Mouse (Mus musculus) limb, embryonic 14.5 days (tissue): ENCODE measurements at regions not wholly inside any gene's neighbourhood (a gene's known extent, or its start where the extent isn't known, plus 50 kb on each side); places are given as distances from the start of the nearest gene placed in this dataset.
"Not testable (repeated sequence)": the region's sequence is repeated elsewhere in the genome, so short reads cannot be mapped to it uniquely, and the experiment has no call there.

Experiments
- ATAC-seq: fragments of 200-750 bp; cut with Nextera tagmentation; 2 replicates; pipeline ENCODE4 v1.8.0; 2017; ENCODE audit warnings: low read depth, moderate number of reproducible peaks, moderate TSS enrichment; ENCODE audit not compliant: low FRiP score
- DNase-seq: peaks from one replicate; pipeline ENCODE4 v3.0.0-alpha.2; 2015; ENCODE audit warnings: low spot score
- H3K27ac ChIP-seq: fragments of 300-500 bp; sonication (generic); replicated peaks from 2 replicates; pipeline ENCODE4 v1.5.1; 2014; ENCODE audit warnings: low read depth, mild to moderate bottlenecking, low read length, moderate library complexity, mixed read lengths
- H3K27me3 ChIP-seq: fragments of 300-500 bp; sonication (generic); 2 replicates; pipeline ENCODE4 v1.6.1; 2014; ENCODE audit warnings: low read length, mixed read lengths; ENCODE audit not compliant: control insufficient read depth, insufficient read depth
- H3K36me3 ChIP-seq: fragments of 300-500 bp; sonication (generic); 2 replicates; pipeline ENCODE4 v1.6.1; 2014; ENCODE audit warnings: mild to moderate bottlenecking, low read length, moderate library complexity, mixed read lengths; ENCODE audit not compliant: control insufficient read depth, insufficient read depth
- H3K4me1 ChIP-seq: fragments of 300-500 bp; sonication (generic); 2 replicates; pipeline ENCODE4 v1.6.1; 2014; ENCODE audit warnings: antibody characterized with exemption, low read length, mixed read lengths; ENCODE audit not compliant: control insufficient read depth, insufficient read depth
- H3K4me2 ChIP-seq: fragments of 300-500 bp; sonication (generic); replicated peaks from 2 replicates; pipeline ENCODE4 v1.6.1; 2014; ENCODE audit warnings: low read depth, mild to moderate bottlenecking, low read length, moderate library complexity; ENCODE audit not compliant: severe bottlenecking
- H3K4me3 ChIP-seq: fragments of 300-500 bp; sonication (generic); replicated peaks from 2 replicates; pipeline ENCODE4 v1.5.1; 2014; ENCODE audit warnings: low read length
- H3K9ac ChIP-seq: fragments of 300-500 bp; sonication (generic); 2 replicates; pipeline ENCODE4 v1.6.1; 2014; ENCODE audit warnings: mild to moderate bottlenecking, low read depth, low read length, moderate library complexity; ENCODE audit not compliant: severe bottlenecking
- H3K9me3 ChIP-seq: fragments of 300-500 bp; sonication (generic); 2 replicates; pipeline ENCODE4 v1.6.1; 2016; ENCODE audit warnings: low read length; ENCODE audit not compliant: control insufficient read depth
- POLR2A ChIP-seq: fragments of 200-500 bp; IDR thresholded peaks from 2 replicates; pipeline ENCODE4 v1.8.0; 2012; ENCODE audit warnings: inconsistent platforms, mild to moderate bottlenecking, moderate library complexity, borderline replicate concordance; ENCODE audit not compliant: insufficient read depth, insufficient read length; ENCODE audit errors: extremely low read depth
- WGBS: fragments of 180-500 bp; shearing (Covaris S2); extraction: QIAGEN DNeasy Blood & Tissue Kit; methylation state at CpG from one replicate; pipeline ENCODE4 v1.1.7; 2014; 5-methylcytosine and 5-hydroxymethylcytosine counted together

DNA sequence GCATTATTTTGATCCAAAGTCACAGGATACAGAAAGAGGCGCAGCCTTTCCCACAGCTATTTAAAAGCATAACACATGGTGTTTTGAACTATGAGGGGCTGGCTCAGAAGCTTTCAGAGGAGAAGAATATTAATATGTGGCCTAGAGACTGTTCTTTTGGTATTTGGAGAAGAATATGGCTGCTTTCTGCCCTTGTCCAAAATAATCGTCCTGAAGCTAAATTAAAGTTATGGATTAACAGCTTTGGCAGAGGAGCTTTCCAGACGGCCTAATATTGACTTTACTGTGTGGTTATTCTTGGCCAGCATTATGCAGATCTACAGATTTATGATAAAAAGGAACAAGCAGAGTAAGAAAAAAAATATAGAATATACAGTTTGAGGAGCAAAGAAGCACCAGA, 222.4 kb upstream of the Tmprss15 start:
- Histone ChIP-seq H3K9ac (no peak overlapping the region), H3K9me3 (no peaks in the 10 kb centered on the region), H3K36me3 (no peaks in the 10 kb centered on the region), H3K4me3 (no peak overlapping the region), H3K4me2 (no peak overlapping the region), H3K4me1 (no peaks in the 10 kb centered on the region), H3K27me3 (no peaks in the 10 kb centered on the region), H3K27ac (no peak overlapping the region)
- ATAC-seq: no peak
- TF ChIP-seq POLR2A: no peak
- WGBS: 67% methylated on average over 3 of the region's 3 CpGs
- peak; percentile 5 for DNase-seq

DNA sequence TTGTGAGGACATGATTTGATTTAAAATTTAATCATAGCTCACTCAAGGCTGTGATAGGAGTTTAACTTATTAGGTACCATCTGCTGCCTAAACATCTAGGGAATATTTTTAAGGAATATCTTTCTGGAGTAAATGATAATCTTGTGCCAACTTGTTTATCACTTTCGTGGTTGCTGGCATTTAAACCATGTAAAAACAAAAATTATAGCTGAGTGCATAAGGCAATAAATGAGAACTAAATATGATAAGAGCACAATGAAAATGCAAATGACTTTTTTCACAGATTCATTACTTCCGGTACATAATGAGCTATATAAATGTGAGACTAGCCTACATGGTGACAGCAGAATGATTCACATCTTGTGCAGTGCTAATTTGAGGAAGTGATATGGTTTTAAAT, 221.8 kb upstream of the Tmprss15 start:
- no peak overlapping the region for H3K9ac ChIP-seq
- H3K27ac ChIP-seq: no peak overlapping the region
- H3K9me3 ChIP-seq: no peaks in the 10 kb centered on the region
- no peak for TF ChIP-seq POLR2A
- 65% methylated on average over 2 of the region's 2 CpGs for WGBS
- H3K36me3 ChIP-seq: no peaks in the 10 kb centered on the region
- no peaks in the 10 kb centered on the region for H3K4me1 ChIP-seq
- DNase-seq (no peak), ATAC-seq (no peak)
- H3K4me2 ChIP-seq: no peak overlapping the region
- H3K27me3 ChIP-seq: no peaks in the 10 kb centered on the region
- H3K4me3 ChIP-seq: no peak overlapping the region

- no peak for TF ChIP-seq POLR2A
- Histone ChIP-seq H3K27me3 (no peaks in the 10 kb centered on the region), H3K36me3 (no peaks in the 10 kb centered on the region), H3K9ac (no peak overlapping the region), H3K4me1 (no peaks in the 10 kb centered on the region), H3K27ac (no peak overlapping the region), H3K9me3 (no peaks in the 10 kb centered on the region), H3K4me3 (no peak overlapping the region), H3K4me2 (no peak overlapping the region)
- ATAC-seq (no peak), DNase-seq (no peak)
- WGBS: 94% methylated on average over 1 of the region's 1 CpGs
Observed at GRCm38 (mm10) chr16:79308541-79308940, 217.6 kb upstream of the Tmprss15 start.

- not testable (repeated sequence) for H3K36me3 ChIP-seq, H3K27ac ChIP-seq, ATAC-seq, H3K4me2 ChIP-seq, H3K4me1 ChIP-seq, H3K9me3 ChIP-seq, DNase-seq, H3K4me3 ChIP-seq, H3K27me3 ChIP-seq, H3K9ac ChIP-seq
Observed at GRCm38 (mm10) chr16:79296621-79297020, 205.7 kb upstream of the Tmprss15 start.

DNA sequence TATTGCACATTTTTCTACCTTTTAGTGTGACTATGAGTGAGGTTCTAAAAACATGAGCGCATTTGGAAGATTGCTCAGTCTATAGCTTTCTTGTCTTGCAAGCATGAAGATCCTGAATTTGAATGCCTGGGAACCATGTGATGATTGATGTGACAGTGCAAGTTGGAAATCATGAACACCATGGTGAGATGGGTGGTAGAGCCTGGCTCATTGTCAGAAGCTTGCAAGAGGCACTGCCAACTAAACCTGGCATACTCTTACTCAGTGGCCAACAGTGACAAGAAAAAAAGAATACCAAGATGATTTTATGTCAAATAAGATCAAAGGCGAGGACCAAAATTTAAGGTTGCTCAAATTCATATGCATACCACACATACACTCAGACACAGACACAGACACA, 188.1 kb upstream of the Tmprss15 start:
- ATAC-seq: no peak
- Histone ChIP-seq H3K4me1 (no peaks in the 10 kb centered on the region), H3K9ac (no peak overlapping the region), H3K36me3 (no peaks in the 10 kb centered on the region), H3K27ac (no peak overlapping the region), H3K4me3 (no peak overlapping the region), H3K27me3 (no peaks in the 10 kb centered on the region), H3K4me2 (no peak overlapping the region), H3K9me3 (no peaks in the 10 kb centered on the region)
- TF ChIP-seq POLR2A: no peak
- DNase-seq: no peak
- 83% methylated on average over 2 of the region's 2 CpGs for WGBS

DNA sequence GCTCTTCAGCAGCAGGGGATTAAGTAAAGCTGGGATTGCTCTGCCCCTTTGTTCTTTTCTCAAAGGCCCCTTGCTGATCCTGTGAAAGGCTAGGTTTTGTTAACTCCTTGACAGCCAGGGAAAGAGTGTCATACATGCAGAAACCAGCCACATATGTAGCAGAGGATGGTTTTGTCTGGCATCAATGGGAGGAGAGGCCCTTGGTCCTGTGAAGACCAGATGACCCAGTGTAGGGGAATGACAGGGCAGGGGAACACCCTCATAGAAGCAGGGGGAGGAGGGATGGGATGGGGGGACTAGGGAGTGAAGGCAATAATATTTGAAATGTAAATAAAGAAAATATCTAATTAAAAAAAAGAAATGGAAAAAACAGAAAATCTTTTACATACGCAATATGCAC, 165.6 kb upstream of the Tmprss15 start:
- 100% methylated on average over 1 of the region's 1 CpGs for WGBS
- DNase-seq (no peak), ATAC-seq (no peak)

More for the DNA sequence above, 165.6 kb upstream of the Tmprss15 start:
- H3K27ac ChIP-seq: no peak overlapping the region
- H3K27me3 ChIP-seq: no peaks in the 10 kb centered on the region
- no peaks in the 10 kb centered on the region for H3K36me3 ChIP-seq
- H3K9me3 ChIP-seq: no peaks in the 10 kb centered on the region
- no peak for TF ChIP-seq POLR2A
- no peak overlapping the region for H3K4me2 ChIP-seq
- no peak overlapping the region for H3K4me3 ChIP-seq
- no peak overlapping the region for H3K9ac ChIP-seq
- no peaks in the 10 kb centered on the region for H3K4me1 ChIP-seq
